Mouse (Mus musculus): Measurements from ENCODE around the gene Taar4.
A peak's percentile ranks its signal among the peaks of the same experiment; 100 is the strongest.

The Taar4 gene

DNA sequence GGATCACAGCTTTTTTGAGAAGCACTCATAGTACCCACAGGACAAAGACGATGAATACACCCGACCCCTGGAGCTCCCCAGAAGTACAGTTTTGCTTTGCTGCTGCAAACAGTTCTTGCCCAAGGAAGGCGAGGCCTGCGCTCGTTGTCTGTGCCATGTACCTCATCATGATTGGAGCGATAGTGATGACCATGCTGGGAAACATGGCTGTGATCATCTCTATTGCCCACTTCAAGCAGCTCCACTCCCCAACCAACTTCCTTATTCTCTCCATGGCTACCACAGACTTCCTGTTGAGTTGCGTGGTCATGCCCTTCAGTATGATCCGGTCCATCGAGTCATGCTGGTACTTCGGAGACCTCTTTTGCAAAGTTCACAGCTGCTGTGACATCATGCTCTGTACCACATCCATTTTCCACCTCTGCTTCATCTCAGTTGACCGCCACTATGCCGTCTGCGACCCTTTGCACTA, at the start of gene Taar4:
TSS of gene Taar4 (plus strand) at position 51 of the 472 bp plus-strand sequence.
- no peak for DNase-seq

DNA sequence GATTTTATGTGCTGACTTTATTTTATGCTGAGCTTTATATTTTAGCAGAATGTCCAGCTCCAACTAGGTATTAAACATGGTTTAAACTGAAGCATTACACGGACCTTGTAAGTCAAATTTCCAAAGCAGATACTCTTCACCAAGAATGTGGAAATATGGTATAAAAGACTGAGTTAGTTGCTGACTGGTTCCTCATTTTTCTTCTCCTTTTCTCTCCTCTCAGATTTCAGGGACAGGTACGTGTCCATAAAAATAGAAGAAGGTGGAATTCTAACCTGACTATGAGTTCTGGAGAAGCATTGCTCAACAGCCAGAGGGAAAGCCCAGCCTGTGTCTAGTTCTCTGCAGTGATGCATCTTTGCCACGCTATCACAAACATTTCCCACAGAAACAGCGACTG, 40.2 kb upstream of the Taar4 start, which contains the start of gene Taar1:
TSS of gene Taar1 (plus strand) at position 301 of the 400 bp plus-strand sequence.
- DNase-seq, result no peak

DNA sequence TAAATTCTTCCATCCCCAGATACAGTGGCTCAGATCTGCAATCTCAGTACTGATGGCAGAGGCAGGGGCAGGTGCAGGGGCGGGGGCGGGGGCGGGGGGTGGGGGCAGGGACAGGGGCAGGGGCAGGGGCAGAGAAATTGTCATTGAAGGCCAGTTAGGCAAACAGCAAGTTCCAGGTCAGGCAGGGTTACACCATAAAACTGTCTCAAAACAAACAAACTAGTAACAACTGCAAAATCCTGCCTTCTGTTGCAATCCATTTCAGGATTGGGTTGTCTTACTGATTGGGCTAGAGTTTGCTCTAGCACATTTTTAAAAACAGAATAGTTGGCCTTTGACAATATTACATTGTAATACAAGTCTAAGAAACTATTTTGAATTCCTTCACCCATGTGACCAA, 37.8 kb upstream of the Taar4 start:
- DNase-seq, result no peak

DNA sequence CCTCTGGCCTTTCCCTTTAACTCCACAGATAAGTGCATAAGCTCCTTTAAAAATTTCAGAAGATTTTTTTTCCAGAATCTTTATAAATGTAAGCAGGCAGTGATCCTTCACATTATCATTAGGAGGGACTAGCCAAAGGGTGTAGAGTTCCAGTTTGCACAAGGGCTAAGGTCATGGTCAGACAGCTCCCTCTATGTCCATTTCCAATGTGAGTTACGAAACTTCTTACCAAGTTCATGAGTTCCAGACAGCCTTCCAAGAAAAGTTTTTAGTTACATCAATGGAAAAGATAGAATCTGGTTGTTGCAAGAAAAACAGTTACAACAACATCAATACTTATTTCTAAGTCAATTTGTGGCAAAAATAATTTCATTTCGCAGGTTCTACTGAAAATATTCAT, 36.4 kb upstream of the Taar4 start:
- DNase-seq, result no peak

DNA sequence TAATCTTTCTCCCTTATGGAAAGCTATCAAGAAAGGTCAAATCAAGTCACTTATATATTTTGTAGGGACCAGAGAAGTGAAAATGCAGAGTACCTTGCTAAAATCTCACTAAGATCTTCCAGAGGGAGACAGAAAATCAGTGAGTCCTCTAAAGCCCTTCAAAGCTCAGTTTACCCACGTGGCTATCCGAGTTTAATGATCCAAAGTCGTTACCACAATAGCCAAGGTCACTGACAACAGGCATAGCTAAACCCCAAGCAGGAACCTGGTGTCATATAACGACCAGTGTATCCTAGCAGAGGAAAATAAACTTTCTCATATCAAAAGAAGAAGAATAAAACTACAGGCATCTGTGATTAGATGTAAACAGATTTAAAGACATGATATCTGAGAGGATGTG, 22.7 kb upstream of the Taar4 start:
- no peak for DNase-seq

DNA sequence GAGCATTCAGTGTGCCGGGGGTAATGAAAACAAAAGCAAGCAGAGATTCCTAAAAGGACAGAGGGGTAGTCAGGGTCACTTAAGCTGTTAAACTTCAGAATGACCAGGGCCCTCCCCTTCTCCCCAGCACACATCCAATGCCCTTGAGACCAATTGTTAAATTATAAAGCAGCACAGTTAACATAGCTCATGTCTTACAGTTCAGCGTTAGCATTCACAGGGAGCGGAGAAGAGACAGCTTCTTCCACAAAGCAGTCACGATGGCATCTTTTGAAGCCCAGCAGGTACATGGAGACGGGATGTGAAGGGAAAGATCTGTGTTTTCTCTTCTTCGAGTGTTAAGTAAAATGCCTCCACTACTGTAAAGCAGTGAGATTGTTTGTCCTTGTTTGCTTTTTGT, 22.0 kb upstream of the Taar4 start, which contains the start of gene Taar2:
TSS of gene Taar2 (plus strand) at position 261 of the 400 bp plus-strand sequence.
- DNase-seq, result no peak

DNA sequence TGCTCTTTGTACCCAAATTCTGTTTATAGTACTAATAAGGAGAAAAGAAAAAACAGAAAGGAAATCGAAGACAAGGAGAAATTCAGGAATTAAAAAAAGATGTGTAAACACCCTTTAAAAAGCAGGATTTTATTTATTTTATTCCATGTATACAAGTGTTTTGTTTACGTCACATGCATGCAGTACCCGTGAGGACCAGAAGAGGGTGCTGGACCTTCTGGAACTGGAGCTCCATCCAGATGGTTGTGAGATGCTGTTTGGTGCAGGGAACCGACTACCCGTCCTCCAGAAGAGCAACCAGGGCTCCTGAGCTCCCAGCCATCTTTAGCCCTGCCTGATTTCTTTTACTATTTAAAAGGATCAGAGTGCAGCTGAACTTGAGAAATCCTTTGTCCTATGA, 17.8 kb upstream of the Taar4 start:
- DNase-seq, result no peak

DNA sequence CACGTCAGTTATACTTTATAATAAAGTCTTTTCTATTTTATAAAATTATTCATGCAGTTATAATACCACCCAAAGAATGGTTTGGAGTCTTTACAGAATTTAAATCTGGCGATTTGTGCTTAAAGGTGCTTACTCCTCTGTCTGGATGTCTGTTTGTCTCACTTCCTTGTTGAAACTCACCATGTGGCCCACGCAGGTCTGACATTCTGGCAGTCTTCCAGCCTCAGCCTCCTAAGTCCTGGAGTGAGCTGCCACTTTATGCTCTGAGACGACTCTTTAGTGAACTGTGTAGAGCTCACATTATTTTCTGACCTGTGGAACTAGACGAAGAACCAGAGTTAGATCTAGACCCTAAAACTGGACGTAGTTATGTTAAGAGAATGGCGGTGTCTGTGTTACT, 12.3 kb upstream of the Taar4 start:
- DNase-seq, result no peak

DNA sequence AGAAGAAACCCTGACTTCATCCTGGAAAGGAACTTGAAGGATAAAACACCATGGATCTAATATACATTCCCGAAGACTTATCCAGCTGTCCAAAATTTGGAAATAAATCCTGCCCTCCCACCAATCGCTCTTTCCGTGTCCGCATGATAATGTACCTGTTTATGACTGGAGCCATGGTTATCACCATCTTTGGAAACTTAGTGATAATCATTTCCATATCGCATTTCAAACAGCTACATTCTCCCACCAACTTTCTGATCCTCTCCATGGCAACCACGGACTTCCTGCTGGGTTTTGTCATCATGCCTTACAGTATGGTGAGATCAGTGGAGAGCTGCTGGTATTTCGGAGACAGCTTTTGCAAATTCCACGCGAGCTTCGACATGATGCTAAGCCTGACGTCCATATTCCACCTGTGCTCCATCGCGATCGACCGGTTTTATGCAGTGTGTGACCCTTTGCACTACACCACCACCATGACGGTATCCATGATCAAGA, 10.7 kb upstream of the Taar4 start, which contains the start of gene Taar3:
TSS of gene Taar3 (plus strand) at position 51 of the 498 bp plus-strand sequence.
- DNase-seq, result no peak

DNA sequence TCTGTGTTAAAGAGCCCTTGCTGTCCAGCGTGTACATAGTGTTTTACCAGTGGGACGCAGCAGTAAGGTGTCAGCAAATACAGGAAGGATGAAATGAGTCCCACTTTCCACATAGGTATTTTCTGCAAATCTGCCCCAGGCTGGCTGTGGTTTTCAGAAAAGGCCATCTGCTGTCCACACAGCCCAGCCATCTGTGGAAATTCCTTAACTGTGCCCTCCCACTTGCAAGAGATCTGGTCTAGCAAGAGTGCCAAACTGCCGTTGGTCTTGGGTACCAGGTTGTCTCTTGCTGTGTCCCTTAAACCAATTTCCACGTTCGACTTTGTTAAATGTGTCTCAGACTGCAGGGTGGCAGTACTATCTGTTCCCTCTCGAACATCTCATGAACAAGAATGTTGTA, 8.6 kb upstream of the Taar4 start:
- DNase-seq, result no peak

DNA sequence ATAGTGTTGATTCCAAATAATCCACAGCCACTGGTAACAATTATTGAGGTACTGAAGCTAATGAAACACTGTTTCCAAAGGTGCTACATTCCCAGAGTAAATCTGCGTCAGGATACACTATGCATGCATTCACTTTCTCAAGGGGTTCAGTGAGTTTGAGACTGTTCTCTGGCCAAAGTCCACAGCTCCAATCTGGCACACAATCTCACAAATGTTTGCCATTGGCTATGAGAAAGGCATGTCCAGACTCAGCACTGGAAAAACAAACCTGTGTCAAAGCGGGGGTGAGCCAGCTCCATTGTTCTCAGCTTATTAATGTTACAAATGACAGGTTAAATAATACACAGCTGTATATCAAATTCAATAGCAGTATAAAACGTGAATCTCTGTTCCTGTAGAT, 1.2 kb upstream of the Taar4 start:
- DNase-seq, result peak; percentile 59

DNA sequence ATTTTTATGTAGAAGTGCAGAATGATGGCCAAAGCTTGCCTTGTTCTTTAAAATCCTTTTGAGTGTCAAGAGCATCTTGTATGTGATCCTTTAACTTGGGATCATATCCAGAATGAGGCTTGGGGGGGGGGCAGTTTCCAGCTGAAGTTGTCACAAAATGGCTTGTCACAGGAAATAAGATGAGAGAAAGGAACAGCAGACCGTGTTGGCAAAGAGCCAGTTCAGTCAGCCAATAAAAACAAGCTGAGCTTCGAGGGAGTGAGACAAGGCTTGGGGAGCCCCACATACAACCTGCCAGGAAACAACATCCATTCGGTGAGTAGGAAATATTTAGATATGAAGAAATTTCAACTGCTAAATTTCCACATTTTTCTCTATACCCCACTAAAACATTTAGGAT, 3.1 kb downstream of the Taar4 start:
- DNase-seq, result no peak

DNA sequence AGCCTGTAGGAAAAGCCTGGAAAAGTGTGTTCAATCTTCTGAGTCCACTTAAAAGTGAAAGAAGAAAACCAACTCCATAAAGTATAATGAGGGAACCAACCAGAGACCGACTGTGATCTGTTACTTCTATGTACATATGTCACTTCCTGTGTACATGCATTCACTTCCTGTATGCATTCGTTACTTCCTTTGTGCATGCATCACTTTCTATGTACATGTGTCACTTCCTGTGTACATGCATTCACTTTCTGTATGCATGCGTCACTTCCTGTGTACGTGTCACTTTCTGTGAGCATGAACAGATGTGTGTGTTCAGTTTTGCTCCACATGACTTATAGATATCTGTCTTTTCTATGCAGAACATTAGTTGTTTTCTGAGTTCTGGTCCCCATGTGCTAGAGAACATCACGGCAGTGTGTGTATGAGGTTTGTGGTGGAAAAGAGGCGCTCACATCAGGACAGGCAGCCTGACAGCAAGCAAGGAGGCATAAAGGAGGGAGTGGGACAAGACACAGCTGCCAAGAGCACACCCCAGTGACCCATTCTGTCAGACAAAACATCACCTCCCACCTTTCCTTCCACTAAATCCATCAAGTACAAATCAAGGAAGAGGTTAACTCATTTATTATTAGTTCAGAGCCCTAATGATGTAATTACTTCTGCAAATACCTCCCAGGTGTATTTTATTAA, 4.8 kb downstream of the Taar4 start:
- DNase-seq, result no peak

DNA sequence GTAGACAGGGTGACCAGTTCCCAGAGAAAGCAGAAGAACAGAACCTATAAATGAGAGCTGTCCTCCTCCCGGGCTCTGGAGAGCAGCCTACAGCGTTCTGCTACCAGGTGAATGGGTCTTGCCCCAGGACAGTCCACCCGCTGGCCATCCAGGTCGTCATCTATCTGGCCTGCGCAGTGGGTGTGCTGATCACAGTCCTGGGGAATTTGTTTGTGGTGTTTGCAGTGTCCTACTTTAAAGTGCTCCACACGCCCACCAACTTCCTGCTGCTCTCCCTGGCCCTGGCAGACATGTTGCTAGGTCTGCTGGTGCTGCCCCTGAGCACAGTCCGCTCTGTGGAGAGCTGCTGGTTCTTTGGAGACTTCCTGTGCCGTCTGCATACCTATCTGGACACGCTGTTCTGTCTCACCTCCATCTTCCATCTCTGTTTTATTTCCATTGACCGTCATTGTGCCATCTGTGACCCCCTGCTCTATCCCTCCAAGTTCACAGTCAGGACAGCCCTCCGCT, 10.4 kb downstream of the Taar4 start, which contains the start of gene Taar5:
TSS of gene Taar5 (plus strand) at position 51 of the 510 bp plus-strand sequence.
- DNase-seq, result no peak

DNA sequence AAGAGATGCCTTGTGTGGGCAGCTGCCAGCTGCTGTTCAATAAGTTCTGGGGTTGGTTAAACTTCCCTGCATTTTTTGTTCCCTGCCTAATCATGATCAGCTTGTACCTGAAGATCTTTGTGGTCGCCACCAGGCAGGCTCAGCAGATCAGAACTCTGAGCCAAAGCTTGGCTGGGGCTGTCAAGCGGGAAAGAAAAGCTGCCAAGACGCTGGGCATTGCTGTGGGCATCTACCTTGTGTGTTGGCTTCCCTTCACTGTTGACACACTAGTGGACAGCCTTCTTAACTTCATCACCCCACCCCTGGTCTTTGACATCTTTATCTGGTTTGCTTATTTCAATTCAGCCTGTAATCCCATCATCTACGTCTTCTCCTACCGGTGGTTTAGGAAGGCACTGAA, 11.0 kb downstream of the Taar4 start:
- no peak for DNase-seq

DNA sequence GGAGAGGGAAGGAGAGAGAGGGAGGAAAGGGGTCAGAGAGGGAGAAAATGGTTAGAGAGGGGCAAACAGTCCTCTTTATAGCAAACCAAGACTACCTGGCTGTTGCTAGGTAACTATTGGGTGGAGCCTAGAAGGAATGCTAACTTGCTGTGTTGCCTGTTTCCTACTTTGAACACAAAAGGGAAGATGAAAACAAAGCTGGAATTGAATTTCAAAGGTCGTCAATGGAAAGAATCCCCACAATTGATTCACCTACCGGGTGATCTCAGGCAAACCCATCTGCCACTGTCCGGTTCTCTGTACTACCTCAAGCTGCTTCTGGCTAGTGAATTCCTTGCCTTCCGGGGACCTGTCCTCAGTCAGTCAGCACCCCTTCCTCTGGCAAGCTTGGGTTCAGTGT, 17.7 kb downstream of the Taar4 start:
- DNase-seq, result no peak

DNA sequence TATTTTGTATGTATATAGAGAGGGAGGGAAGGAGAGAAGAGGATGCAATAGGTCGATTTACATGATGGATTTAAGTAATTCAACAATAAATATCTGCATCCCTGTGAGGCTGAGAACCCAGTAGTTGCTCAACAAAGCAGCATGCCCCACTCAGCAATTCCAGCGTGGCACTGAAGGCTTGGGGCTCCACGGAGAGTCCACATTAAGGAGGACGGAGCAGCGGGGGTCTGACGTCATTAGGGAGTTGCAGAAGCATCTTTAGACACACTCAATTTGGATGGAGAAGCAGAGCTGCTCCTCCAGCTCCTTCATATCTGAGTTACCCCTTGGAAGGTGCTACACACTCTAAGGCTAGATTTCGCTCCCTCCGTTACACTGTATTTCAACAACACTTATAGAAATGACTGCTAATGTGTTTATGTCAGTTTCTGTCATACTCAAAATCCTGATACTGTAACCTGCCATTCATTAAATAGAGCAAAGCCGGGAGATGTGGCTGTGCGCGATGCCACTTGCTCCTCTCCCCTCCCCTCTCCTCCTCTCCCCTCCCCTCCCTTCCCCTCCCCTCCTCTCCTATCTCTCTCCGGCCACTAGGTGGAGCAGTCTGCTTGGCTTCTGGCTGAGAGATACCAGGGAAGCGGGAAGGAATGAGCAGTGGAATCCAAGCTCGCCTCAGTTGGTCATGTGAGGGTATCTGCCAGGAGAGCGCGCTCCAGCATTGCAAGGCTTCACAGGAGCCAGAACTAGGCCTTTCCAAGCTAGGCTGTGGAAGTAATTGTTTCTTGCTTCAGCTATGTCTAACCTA, 18.8 kb downstream of the Taar4 start:
- peak; percentile 73 for DNase-seq

DNA sequence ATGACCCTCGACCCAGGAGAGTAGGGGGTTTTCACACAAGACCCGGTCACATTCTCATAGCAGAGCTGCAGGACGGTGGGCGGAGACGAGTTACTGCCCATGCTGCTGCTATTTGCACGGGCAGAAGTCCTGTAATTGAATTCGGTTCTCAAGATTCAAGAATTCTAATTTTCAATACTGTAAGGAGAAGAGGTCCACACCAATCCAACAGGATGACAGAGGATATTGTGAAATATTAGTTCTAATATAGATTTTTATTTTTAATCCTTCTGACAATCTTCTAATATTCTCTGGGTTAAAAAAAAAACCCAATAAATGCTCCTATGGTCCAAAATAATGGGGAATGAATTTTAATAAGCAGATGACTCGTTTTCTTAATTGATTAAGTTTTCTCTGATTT, 25.3 kb downstream of the Taar4 start, which contains the start of gene Taar6:
TSS of gene Taar6 (minus strand) at position 101 of the 400 bp plus-strand sequence.
- no peak for DNase-seq

DNA sequence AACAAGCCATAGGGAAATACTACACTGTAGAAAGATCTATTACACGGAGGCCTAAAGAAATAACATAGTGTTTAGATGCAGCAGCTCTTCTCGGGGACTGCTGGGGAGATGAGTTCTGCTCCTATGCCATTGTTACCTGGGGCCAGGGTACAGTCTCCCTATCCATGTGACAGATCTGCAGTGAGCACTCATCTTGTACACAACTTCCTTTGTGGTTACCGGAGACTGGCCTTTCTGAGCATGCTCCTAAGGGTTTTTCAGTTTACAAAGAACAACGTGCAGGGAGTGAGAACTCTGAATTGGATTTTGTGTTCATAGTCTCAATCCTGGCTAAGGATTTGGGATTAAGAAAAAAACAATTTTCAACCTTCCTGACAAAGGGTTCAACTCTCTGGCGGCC, 26.1 kb downstream of the Taar4 start:
- DNase-seq, result no peak

DNA sequence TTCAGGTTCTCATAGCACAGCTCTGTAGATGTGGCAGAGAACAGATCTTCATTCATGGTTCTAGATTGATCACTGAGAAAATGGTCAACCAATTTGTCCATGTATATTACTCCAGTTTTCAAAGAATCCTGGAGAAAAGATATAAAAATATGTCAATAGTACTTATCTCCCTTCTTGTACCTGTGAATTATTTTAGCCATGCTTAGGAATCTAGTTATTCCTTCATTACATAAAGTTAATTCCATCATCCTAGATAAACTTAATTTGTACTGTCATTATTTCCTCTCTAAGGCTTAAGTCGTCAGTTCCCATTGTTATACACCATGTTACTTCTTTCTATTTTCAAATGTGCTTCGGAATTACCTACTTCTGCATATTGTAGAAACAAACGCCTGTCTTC, 33.1 kb downstream of the Taar4 start, which contains the start of gene Taar7a:
TSS of gene Taar7a (minus strand) at position 101 of the 400 bp plus-strand sequence.
- no peak for DNase-seq

DNA sequence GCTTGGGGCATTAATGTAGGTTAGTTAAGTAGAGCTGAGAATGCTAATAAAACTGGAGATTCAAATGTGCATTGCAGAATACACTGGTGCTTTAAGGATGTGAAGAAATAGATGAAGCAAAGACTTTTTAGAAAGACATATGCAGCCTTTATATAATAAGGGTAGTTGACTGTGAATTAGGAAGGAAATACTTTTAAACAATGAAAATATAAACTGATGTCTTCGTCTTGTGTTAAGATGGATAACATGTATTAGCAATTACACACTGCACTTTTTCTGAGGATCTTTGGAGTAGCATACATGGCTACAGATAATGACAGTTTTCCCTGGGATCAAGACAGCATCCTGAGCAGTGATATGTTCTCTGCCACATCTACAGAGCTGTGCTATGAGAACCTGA, 39.3 kb downstream of the Taar4 start, which contains the start of gene Taar7b:
TSS of gene Taar7b (plus strand) at position 301 of the 400 bp plus-strand sequence.
- no peak for DNase-seq

DNA sequence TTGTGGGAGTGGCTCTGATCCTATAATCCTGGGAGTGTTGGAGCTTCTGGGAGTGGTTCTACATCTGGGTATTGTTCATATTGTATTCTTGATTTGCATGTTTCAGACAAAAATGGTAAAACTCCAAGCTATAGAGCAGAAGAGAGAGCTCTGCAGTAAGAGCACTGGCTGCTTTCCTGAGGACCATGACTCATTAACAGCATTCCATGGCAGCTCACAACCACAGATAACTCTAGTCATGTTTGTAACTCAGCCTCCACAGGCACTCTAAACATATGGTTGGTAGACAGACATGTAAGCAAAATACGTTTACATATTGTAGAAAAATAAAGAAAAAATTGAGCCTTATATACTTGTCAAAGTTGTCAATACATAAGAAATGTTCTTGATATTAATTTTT, 46.1 kb downstream of the Taar4 start:
- no peak for DNase-seq

DNA sequence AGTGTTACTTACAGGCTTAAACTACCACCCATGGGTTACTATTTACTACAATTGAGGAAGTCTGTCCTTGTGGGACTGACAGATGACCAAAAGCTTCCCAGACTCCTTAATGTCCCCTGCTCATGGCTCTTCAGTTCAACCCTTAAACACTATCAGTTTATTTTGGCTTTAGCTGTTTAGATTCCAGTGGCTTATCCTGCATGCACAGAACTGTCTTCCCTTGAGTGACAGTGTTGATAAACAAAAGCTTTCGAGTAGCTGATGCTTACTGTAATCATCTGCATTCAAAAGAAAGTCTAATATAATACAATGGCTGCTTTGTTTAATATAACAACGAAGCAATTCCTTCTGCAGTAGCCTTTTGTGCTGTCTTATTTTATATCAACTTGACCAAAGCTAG, 46.7 kb downstream of the Taar4 start:
- no peak for DNase-seq
